Comparison of ENCODE assay signal across 22 mouse cellular contexts in genomic region chr1:162639861-162640260, GRCm38 (mm10). TPM values are rescaled to one million over a fixed set of nuclear protein-coding genes. Genes with fewer than 3 reads are reported as not detected.
"Had no signal": no experiment of that assay in that cellular context is flagged by ENCODE, and none has a peak within 500 bp of the region (broad histone marks: within the 10 kb centered on the region; RNA-seq: fewer than 3 reads in every experiment).

No protein-coding gene starts in this region.

- H3K9ac ChIP-seq: liver, embryonic 14.5 days; lung, embryonic 14.5 days; stomach, embryonic 15.5 days had no signal

- H3K36me3 ChIP-seq: limb, embryonic 10.5 days; stomach, embryonic 15.5 days had no signal

- DNase-seq: kidney, adult 8-10 months; kidney, postnatal 25 days; lung, embryonic 14.5 days; right cerebral cortex, postnatal 14 days; thymus, adult 2 months; thymus, postnatal 25 days had no signal

- H3K4me2 ChIP-seq: lung, embryonic 14.5 days; midbrain, embryonic 11.5 days; stomach, embryonic 15.5 days had no signal

- H3K27ac ChIP-seq: left cerebral cortex, adult 2 months; limb, embryonic 10.5 days; liver, embryonic 14.5 days; macrophage; stomach, embryonic 15.5 days had no signal

- H3K9me3 ChIP-seq: limb, embryonic 10.5 days; megakaryocyte, embryonic 14.5 days; stomach, embryonic 15.5 days had no signal

- ATAC-seq: intestine, postnatal 0 days; midbrain, embryonic 16.5 days had no signal

- H3K27me3 ChIP-seq: stomach, embryonic 15.5 days had no signal

- H3K4me3 ChIP-seq: left cerebral cortex, adult 2 months; limb, embryonic 10.5 days; megakaryocyte, embryonic 14.5 days; stomach, embryonic 15.5 days had no signal

- H3K4me1 ChIP-seq: megakaryocyte, embryonic 14.5 days; stomach, embryonic 15.5 days had no signal

RNA-seq across cellular contexts. Expression of gene Myoc, which starts 0.9 kb away (rescaled TPM):
- polyA plus RNA-seq: limb, embryonic 10.5 days; lung, embryonic 14.5 days; macrophage; midbrain, embryonic 11.5 days; midbrain, embryonic 16.5 days; neural tube, embryonic 14.5 days; spleen, adult 2 months had no signal

RNA-seq across cellular contexts. Expression of gene Myocos, which starts 18.2 kb away (rescaled TPM):
- total RNA-seq: layer of hippocampus, postnatal 25 days; left cerebral cortex, adult 2 months; left cerebral cortex, postnatal 14 days had no signal
- polyA plus RNA-seq: intestine, postnatal 0 days; kidney, embryonic 16.5 days; limb, embryonic 10.5 days; limb, embryonic 14.5 days; liver, embryonic 14.5 days; lung, embryonic 14.5 days; macrophage; midbrain, embryonic 11.5 days; midbrain, embryonic 16.5 days; neural tube, embryonic 14.5 days; spleen, adult 2 months; stomach, embryonic 15.5 days; urinary bladder, adult 2 months had no signal
